Mouse (Mus musculus): ENCODE results near the gene Tgfb1i1. TPM values are rescaled to one million over a fixed set of nuclear protein-coding genes. Genes with fewer than 3 reads are reported as not detected.

Tgfb1i1 gene
- polyA plus RNA-seq, 1 experiment from 2014 or later: 10.9 TPM

GRCm38 (mm10) chr7:128266056-128266455 lies 19.4 kb downstream of the Tgfb1i1 start:
- ATAC-seq (ENCODE audit: insufficient read depth): no peak
- peaks cover 35% of the 10 kb centered on the region for H3K27me3 ChIP-seq

GRCm38 (mm10) chr7:128267391-128267790 lies 20.8 kb downstream of the Tgfb1i1 start:
- H3K27me3 ChIP-seq: peaks cover 30% of the 10 kb centered on the region
- no peak overlapping the region for H3K4me3 ChIP-seq (replicated peaks)
- H3K9ac ChIP-seq: no peak overlapping the region
- no peak overlapping the region for H3K27ac ChIP-seq (replicated peaks)
- no peak for ATAC-seq (ENCODE audit: insufficient read depth)
- H3K4me1 ChIP-seq (replicated peaks): peaks cover 36% of the 10 kb centered on the region
- no peaks in the 10 kb centered on the region for H3K9me3 ChIP-seq (replicated peaks)
- H3K4me2 ChIP-seq: no peak overlapping the region
- peaks cover 20% of the 10 kb centered on the region for H3K36me3 ChIP-seq (replicated peaks)
- 56% methylated on average over 13 of the region's 13 CpGs for WGBS (ENCODE audit: insufficient replicate concordance)

More at GRCm38 (mm10) chr7:128266056-128266455, 19.4 kb downstream of the Tgfb1i1 start:
- H3K9me3 ChIP-seq (replicated peaks): no peaks in the 10 kb centered on the region
- H3K9ac ChIP-seq: no peak overlapping the region
- peaks cover 7% of the 10 kb centered on the region for H3K36me3 ChIP-seq (replicated peaks)
- H3K27ac ChIP-seq (replicated peaks): no peak overlapping the region
- no peak overlapping the region for H3K4me2 ChIP-seq
- H3K4me3 ChIP-seq (replicated peaks): no peak overlapping the region
- peaks cover 27% of the 10 kb centered on the region for H3K4me1 ChIP-seq (replicated peaks)
- WGBS (ENCODE audit: insufficient replicate concordance): 60% methylated on average over 5 of the region's 5 CpGs

GRCm38 (mm10) chr7:128267813-128268212 lies 21.2 kb downstream of the Tgfb1i1 start:
- no peak overlapping the region for H3K4me2 ChIP-seq
- H3K9me3 ChIP-seq (replicated peaks): no peaks in the 10 kb centered on the region
- H3K9ac ChIP-seq: no peak overlapping the region
- peaks cover 36% of the 10 kb centered on the region for H3K4me1 ChIP-seq (replicated peaks)
- H3K27me3 ChIP-seq: peaks cover 28% of the 10 kb centered on the region
- no peak overlapping the region for H3K27ac ChIP-seq (replicated peaks)
- ATAC-seq (ENCODE audit: insufficient read depth): no peak
- no peak overlapping the region for H3K4me3 ChIP-seq (replicated peaks)
- 80% methylated on average over 7 of the region's 7 CpGs for WGBS (ENCODE audit: insufficient replicate concordance)
- H3K36me3 ChIP-seq (replicated peaks): peaks cover 24% of the 10 kb centered on the region

- Histone ChIP-seq H3K4me1 (replicated peaks) (peaks cover 36% of the 10 kb centered on the region), H3K27me3 (peaks cover 9% of the 10 kb centered on the region), H3K9me3 (replicated peaks) (no peaks in the 10 kb centered on the region), H3K27ac (replicated peaks) (peak overlapping the region; percentile 82), H3K36me3 (replicated peaks) (peaks cover 50% of the 10 kb centered on the region), H3K4me2 (peak overlapping the region; percentile 58), H3K9ac (0 out of 2 replicates have a peak overlapping the region, but pooled peaks have one; percentile 6), H3K4me3 (replicated peaks) (peak overlapping the region; percentile 23)
- ATAC-seq (ENCODE audit: insufficient read depth): peak; percentile 97
- WGBS (ENCODE audit: insufficient replicate concordance): 21% methylated on average over 13 of the region's 13 CpGs
Observed at GRCm38 (mm10) chr7:128270431-128270850, 23.8 kb downstream of the Tgfb1i1 start.

GRCm38 (mm10) chr7:128271496-128271895 lies 24.9 kb downstream of the Tgfb1i1 start:
- Histone ChIP-seq H3K4me1 (replicated peaks) (peaks cover 36% of the 10 kb centered on the region), H3K4me2 (peak overlapping the region; percentile 58), H3K4me3 (replicated peaks) (no peak overlapping the region), H3K9me3 (replicated peaks) (no peaks in the 10 kb centered on the region), H3K27ac (replicated peaks) (peak overlapping the region; percentile 73), H3K9ac (0 out of 2 replicates have a peak overlapping the region, but pooled peaks have one; percentile 15), H3K27me3 (peaks cover under 1% of the 10 kb centered on the region), H3K36me3 (replicated peaks) (peaks cover 61% of the 10 kb centered on the region)
- WGBS (ENCODE audit: insufficient replicate concordance): 94% methylated on average over 9 of the region's 9 CpGs
- no peak for ATAC-seq (ENCODE audit: insufficient read depth)

- peaks cover 100% of the 10 kb centered on the region for H3K36me3 ChIP-seq (replicated peaks)
- no peaks in the 10 kb centered on the region for H3K27me3 ChIP-seq
- 87% methylated on average over 6 of the region's 6 CpGs for WGBS (ENCODE audit: insufficient replicate concordance)
- no peak for ATAC-seq (ENCODE audit: insufficient read depth)
- no peak overlapping the region for H3K9ac ChIP-seq
- H3K9me3 ChIP-seq (replicated peaks): no peaks in the 10 kb centered on the region
- no peak overlapping the region for H3K27ac ChIP-seq (replicated peaks)
- H3K4me1 ChIP-seq (replicated peaks): peaks cover 28% of the 10 kb centered on the region
- H3K4me2 ChIP-seq: no peak overlapping the region
- H3K4me3 ChIP-seq (replicated peaks): no peak overlapping the region
Observed at GRCm38 (mm10) chr7:128276051-128276450, 29.4 kb downstream of the Tgfb1i1 start.

- peaks cover 89% of the 10 kb centered on the region for H3K36me3 ChIP-seq (replicated peaks)
- ATAC-seq (ENCODE audit: insufficient read depth): no peak
Observed at GRCm38 (mm10) chr7:128279750-128280149, 33.1 kb downstream of the Tgfb1i1 start.

GRCm38 (mm10) chr7:128281765-128282164 lies 35.2 kb downstream of the Tgfb1i1 start:
- Histone ChIP-seq H3K9me3 (replicated peaks) (no peaks in the 10 kb centered on the region), H3K4me1 (replicated peaks) (peaks cover 52% of the 10 kb centered on the region), H3K27me3 (no peaks in the 10 kb centered on the region), H3K27ac (replicated peaks) (no peak overlapping the region), H3K9ac (no peak overlapping the region), H3K36me3 (replicated peaks) (peaks cover 89% of the 10 kb centered on the region), H3K4me2 (no peak overlapping the region), H3K4me3 (replicated peaks) (no peak overlapping the region)
- ATAC-seq (ENCODE audit: insufficient read depth): no peak
- 65% methylated on average over 11 of the region's 11 CpGs for WGBS (ENCODE audit: insufficient replicate concordance)

More at GRCm38 (mm10) chr7:128279750-128280149, 33.1 kb downstream of the Tgfb1i1 start:
- Histone ChIP-seq H3K9me3 (replicated peaks) (no peaks in the 10 kb centered on the region), H3K27ac (replicated peaks) (no peak overlapping the region), H3K4me2 (no peak overlapping the region), H3K9ac (no peak overlapping the region; the same call in 1 of the 2 replicates), H3K4me1 (replicated peaks) (peaks cover 33% of the 10 kb centered on the region), H3K4me3 (replicated peaks) (no peak overlapping the region), H3K27me3 (no peaks in the 10 kb centered on the region)
- WGBS (ENCODE audit: insufficient replicate concordance): 88% methylated on average over 4 of the region's 4 CpGs

- no peak for ATAC-seq (ENCODE audit: insufficient read depth)
Observed at GRCm38 (mm10) chr7:128282532-128283244, 36.1 kb downstream of the Tgfb1i1 start.

GRCm38 (mm10) chr7:128284047-128284446 lies 37.4 kb downstream of the Tgfb1i1 start:
- no peaks in the 10 kb centered on the region for H3K27me3 ChIP-seq
- peak overlapping the region; percentile 48; the same call in 1 of the 2 replicates for H3K27ac ChIP-seq (replicated peaks)
- H3K9me3 ChIP-seq (replicated peaks): no peaks in the 10 kb centered on the region
- peaks cover 74% of the 10 kb centered on the region for H3K4me1 ChIP-seq (replicated peaks)
- H3K4me3 ChIP-seq (replicated peaks): no peak overlapping the region
- H3K36me3 ChIP-seq (replicated peaks): peaks cover 87% of the 10 kb centered on the region
- no peak overlapping the region for H3K9ac ChIP-seq
- 69% methylated on average over 5 of the region's 5 CpGs for WGBS (ENCODE audit: insufficient replicate concordance)
- no peak for ATAC-seq (ENCODE audit: insufficient read depth)
- H3K4me2 ChIP-seq: no peak overlapping the region

More at GRCm38 (mm10) chr7:128282532-128283244, 36.1 kb downstream of the Tgfb1i1 start:
- peaks cover 61% of the 10 kb centered on the region for H3K4me1 ChIP-seq (replicated peaks)
- no peak overlapping the region for H3K4me3 ChIP-seq (replicated peaks)
- H3K9ac ChIP-seq: no peak overlapping the region
- no peak overlapping the region for H3K4me2 ChIP-seq
- H3K27me3 ChIP-seq: no peaks in the 10 kb centered on the region
- no peaks in the 10 kb centered on the region for H3K9me3 ChIP-seq (replicated peaks)
- H3K27ac ChIP-seq (replicated peaks): peak overlapping the region; percentile 11; the same call in 1 of the 2 replicates
- peaks cover 89% of the 10 kb centered on the region for H3K36me3 ChIP-seq (replicated peaks)
- WGBS (ENCODE audit: insufficient replicate concordance): 73% methylated on average over 7 of the region's 7 CpGs

GRCm38 (mm10) chr7:128285060-128285459 lies 38.4 kb downstream of the Tgfb1i1 start:
- Histone ChIP-seq H3K4me1 (replicated peaks) (peaks cover 74% of the 10 kb centered on the region), H3K36me3 (replicated peaks) (peaks cover 80% of the 10 kb centered on the region), H3K9me3 (replicated peaks) (no peaks in the 10 kb centered on the region), H3K27ac (replicated peaks) (peak overlapping the region; percentile 98), H3K9ac (no peak overlapping the region), H3K27me3 (no peaks in the 10 kb centered on the region), H3K4me3 (replicated peaks) (no peak overlapping the region), H3K4me2 (no peak overlapping the region)
- ATAC-seq (ENCODE audit: insufficient read depth): no peak
- WGBS (ENCODE audit: insufficient replicate concordance): 84% methylated on average over 8 of the region's 8 CpGs

Data from liver, embryonic 15.5 days (tissue).